Comparison of ENCODE assay signal across 11 mouse cellular contexts in genomic region chr1:135561282-135561681, GRCm38 (mm10). TPM values are rescaled to one million over a fixed set of nuclear protein-coding genes. Genes with fewer than 3 reads are reported as not detected.
DNase-seq lines count a peak whose midpoint lies in the region; ATAC-seq and TF ChIP-seq lines count a peak whose summit lies in the region.
"Had no signal": no experiment of that assay in that cellular context is flagged by ENCODE, and none has a peak within 500 bp of the region (broad histone marks: within the 10 kb centered on the region; RNA-seq: fewer than 3 reads in every experiment).

No protein-coding gene starts in this region.

- no peak for DNase-seq in hindbrain, postnatal 0 days (ENCODE audit: low spot score)
- peak; percentile 57 for DNase-seq in right cerebral cortex, adult 18-20 months
- no peak for DNase-seq in right cerebral cortex, postnatal 36 days (ENCODE audit: low spot score in 2 of 2)
- DNase-seq in adrenal gland, adult (ENCODE audit: inconsistent age in 2 of 2, low spot score in 1 of 2), result no peak
- DNase-seq: cerebellum, adult 9-11 months had no signal

- H3K27me3 ChIP-seq in hindbrain, embryonic 13.5 days, result no peaks in the 10 kb centered on the region
- no peaks in the 10 kb centered on the region for H3K27me3 ChIP-seq in hindbrain, postnatal 0 days (ENCODE audit: insufficient read depth, low read length)
- no peaks in the 10 kb centered on the region for H3K27me3 ChIP-seq in forebrain, embryonic 15.5 days
- H3K27me3 ChIP-seq: lung, embryonic 15.5 days; neural tube, embryonic 12.5 days had no signal

- H3K27ac ChIP-seq in hindbrain, embryonic 13.5 days, result peak overlapping the region; percentile 74
- no peak overlapping the region for H3K27ac ChIP-seq in hindbrain, postnatal 0 days
- H3K27ac ChIP-seq in forebrain, embryonic 15.5 days (replicated peaks), result peak overlapping the region; percentile 75
- H3K27ac ChIP-seq: lung, embryonic 15.5 days; neural tube, embryonic 12.5 days had no signal

- 0 out of 2 replicates have a peak overlapping the region, but pooled peaks have one; percentile 55 for H3K9ac ChIP-seq in hindbrain, embryonic 13.5 days
- H3K9ac ChIP-seq in hindbrain, postnatal 0 days (replicated peaks; ENCODE audit: low read length), result no peak overlapping the region
- H3K9ac ChIP-seq in forebrain, embryonic 15.5 days (replicated peaks), result no peak overlapping the region
- H3K9ac ChIP-seq: lung, embryonic 15.5 days; neural tube, embryonic 12.5 days had no signal

- H3K4me3 ChIP-seq in hindbrain, embryonic 13.5 days, result no peak overlapping the region
- no peak overlapping the region for H3K4me3 ChIP-seq in hindbrain, postnatal 0 days (ENCODE audit: low read length)
- no peak overlapping the region for H3K4me3 ChIP-seq in forebrain, embryonic 15.5 days
- H3K4me3 ChIP-seq: lung, embryonic 15.5 days; neural tube, embryonic 12.5 days had no signal

- ATAC-seq in hindbrain, embryonic 13.5 days (ENCODE audit: low FRiP score), result no peak
- ATAC-seq in hindbrain, postnatal 0 days, result no peak
- ATAC-seq in forebrain, embryonic 15.5 days (replicated peaks), result peak; percentile 24; the same call in 1 of the 2 replicates
- ATAC-seq in activated CD4-positive, CD25-positive, alpha-beta regulatory T cell, adult 4 months, result no peak
- ATAC-seq: intestine, postnatal 0 days had no signal

- H3K36me3 ChIP-seq in hindbrain, embryonic 13.5 days, result no peaks in the 10 kb centered on the region; the same call in 1 of the 2 replicates
- no peaks in the 10 kb centered on the region for H3K36me3 ChIP-seq in hindbrain, postnatal 0 days (ENCODE audit: insufficient read depth, low read length)
- no peaks in the 10 kb centered on the region for H3K36me3 ChIP-seq in forebrain, embryonic 15.5 days
- H3K36me3 ChIP-seq: lung, embryonic 15.5 days; neural tube, embryonic 12.5 days had no signal

- WGBS in hindbrain, embryonic 13.5 days, result 27% methylated on average over 6 of the region's 6 CpGs
- WGBS in hindbrain, postnatal 0 days, result 36% methylated on average over 6 of the region's 6 CpGs
- WGBS in forebrain, embryonic 15.5 days, result 17% methylated on average over 6 of the region's 6 CpGs

- TF ChIP-seq CTCF in hindbrain, postnatal 0 days (IDR thresholded peaks at IDR 0.05; ENCODE audit: low read depth), result no peak

- no peak overlapping the region for H3K4me2 ChIP-seq in hindbrain, embryonic 13.5 days
- H3K4me2 ChIP-seq in hindbrain, postnatal 0 days (ENCODE audit: low read depth, low read length), result no peak overlapping the region
- H3K4me2 ChIP-seq in forebrain, embryonic 15.5 days (replicated peaks), result no peak overlapping the region
- H3K4me2 ChIP-seq: lung, embryonic 15.5 days; neural tube, embryonic 12.5 days had no signal

- H3K4me1 ChIP-seq in hindbrain, embryonic 13.5 days (replicated peaks), result peaks cover 92% of the 10 kb centered on the region
- H3K4me1 ChIP-seq in hindbrain, postnatal 0 days (ENCODE audit: insufficient read depth, low read length), result peaks cover 31% of the 10 kb centered on the region
- peaks cover 91% of the 10 kb centered on the region for H3K4me1 ChIP-seq in forebrain, embryonic 15.5 days

- no peaks in the 10 kb centered on the region for H3K9me3 ChIP-seq in hindbrain, embryonic 13.5 days
- no peaks in the 10 kb centered on the region for H3K9me3 ChIP-seq in hindbrain, postnatal 0 days (ENCODE audit: low read length)
- no peaks in the 10 kb centered on the region for H3K9me3 ChIP-seq in forebrain, embryonic 15.5 days
- H3K9me3 ChIP-seq: lung, embryonic 15.5 days; neural tube, embryonic 12.5 days had no signal

RNA-seq across cellular contexts. Expression of gene Nav1, which starts 45.8 kb away (rescaled TPM):
- polyA plus RNA-seq in hindbrain, embryonic 13.5 days (2015; fragmentation: Nextera tagmentation; extraction: Ambion mirVana), result 42.3 and 42.6 TPM in 2 replicates
- total RNA-seq in hindbrain, postnatal 0 days (2014; rRNA removed), result 90.0 and 106 TPM in 2 replicates
- polyA plus RNA-seq in hindbrain, postnatal 0 days (2015; fragmentation: Nextera tagmentation; extraction: Ambion mirVana), result 38.6 and 39.9 TPM in 2 replicates
- 48.1 and 51.1 TPM in 2 replicates for polyA plus RNA-seq in forebrain, embryonic 15.5 days (2015; fragmentation: Nextera tagmentation; extraction: Ambion mirVana)
- polyA plus RNA-seq in activated CD4-positive, CD25-positive, alpha-beta regulatory T cell, adult 4 months (2017; shearing (Covaris generic)), result under 1 TPM; 0.22 to 0.61 TPM

Comparison
In these comparisons a context has a peak if more than half of its experiments do, and no peak if none do; other contexts are left out.
1. RNA of gene Nav1, which starts 45.8 kb away (polyA plus RNA-seq): 48.1 to 51.1 TPM in forebrain, embryonic 15.5 days, 42.3 to 42.6 TPM in hindbrain, embryonic 13.5 days and 38.6 to 39.9 TPM in hindbrain, postnatal 0 days; 0.22 to 0.61 TPM in activated CD4-positive, CD25-positive, alpha-beta regulatory T cell, adult 4 months; every median in the first group is over 10 times any median in the second.